Mouse (Mus musculus): Measurements from ENCODE around the gene Arhgef19. TPM values are rescaled to one million over a fixed set of nuclear protein-coding genes. Genes with fewer than 3 reads are reported as not detected.

The Arhgef19 gene
- polyA plus RNA-seq, 1 experiment from 2014 or later, result 21.1 TPM

DNA sequence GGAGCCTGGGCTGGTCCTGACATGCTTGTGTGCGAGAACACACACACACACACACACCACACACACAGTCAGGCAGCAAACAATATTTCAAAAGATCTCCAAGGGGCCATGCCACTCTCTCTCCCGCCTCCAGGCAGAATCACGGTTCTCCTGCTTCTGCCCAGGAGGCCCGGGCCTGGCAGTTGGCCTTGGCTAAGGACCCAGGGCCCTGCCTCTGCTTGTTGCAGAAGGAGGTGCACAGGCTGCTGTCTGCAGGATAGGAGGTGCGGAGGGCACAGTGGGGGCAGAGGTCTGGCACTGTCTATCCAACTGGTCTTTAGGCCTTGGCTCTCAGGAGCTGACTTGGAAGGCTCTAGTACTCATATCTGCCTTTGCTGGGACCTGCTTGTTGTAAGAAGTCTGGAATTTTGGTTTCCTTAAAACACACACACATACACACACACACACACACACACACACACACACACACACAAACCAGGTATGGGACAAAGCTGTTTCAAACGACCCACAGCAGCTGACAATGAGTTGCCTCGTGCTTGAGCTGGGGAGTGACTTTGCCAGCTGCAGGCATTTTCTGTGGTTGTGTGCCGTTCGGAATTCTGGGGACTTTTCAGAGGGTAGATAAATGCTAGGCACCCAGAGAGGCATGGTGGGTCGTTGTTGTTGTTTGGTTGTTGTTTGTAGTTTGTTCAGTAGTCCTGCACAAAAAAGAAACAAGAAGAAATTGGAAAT, 23.8 kb downstream of the Arhgef19 start:
- 68% methylated on average over 10 of the region's 10 CpGs for WGBS
- DNase-seq (no peak), ATAC-seq (ENCODE audit: insufficient read depth) (no peak)
- Histone ChIP-seq H3K27me3 (ENCODE audit: insufficient read depth, low read length) (no peaks in the 10 kb centered on the region), H3K36me3 (ENCODE audit: insufficient read depth) (no peaks in the 10 kb centered on the region), H3K9ac (no peak overlapping the region), H3K9me3 (ENCODE audit: low read depth, low read length) (no peaks in the 10 kb centered on the region), H3K4me3 (ENCODE audit: low read depth, low read length) (no peak overlapping the region), H3K4me1 (ENCODE audit: insufficient read depth) (no peaks in the 10 kb centered on the region; the same call in 1 of the 2 replicates), H3K4me2 (no peak overlapping the region), H3K27ac (ENCODE audit: low read depth) (no peak overlapping the region)
- TF ChIP-seq CTCF (IDR thresholded peaks at IDR 0.05; ENCODE audit: low read depth), result no peak

DNA sequence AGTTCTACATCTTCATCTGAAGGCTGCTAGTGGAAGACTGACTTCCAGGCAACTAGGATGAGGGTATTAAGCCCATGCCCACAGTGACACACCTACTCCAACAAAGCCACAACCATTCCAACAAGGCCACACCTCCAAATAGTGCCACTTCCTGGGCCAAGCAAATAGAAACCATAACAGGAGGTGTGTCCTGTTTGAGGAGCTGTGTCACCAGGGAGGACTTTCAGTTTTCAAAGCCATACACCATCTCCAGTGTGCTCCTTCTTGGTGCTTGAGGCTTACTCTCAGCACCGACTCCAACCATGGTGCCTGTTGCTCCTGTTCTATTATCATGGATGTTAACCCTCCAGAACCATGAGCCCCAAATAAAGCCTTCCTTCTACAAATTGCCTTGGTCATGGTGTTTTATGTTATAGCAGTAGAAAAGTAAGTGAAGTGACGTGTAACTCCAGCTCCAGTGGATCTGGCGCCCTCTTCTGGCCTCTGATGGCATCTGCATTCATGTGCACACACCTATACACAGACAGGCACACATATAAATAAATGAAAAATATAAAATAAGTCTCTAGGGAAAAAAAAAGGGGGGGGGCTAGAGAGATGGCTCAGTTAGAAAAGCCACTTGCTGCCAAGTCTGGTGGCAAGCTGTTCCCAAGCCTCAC, 26.8 kb downstream of the Arhgef19 start:
- DNase-seq (no peak), ATAC-seq (ENCODE audit: insufficient read depth) (no peak)
- whole genome bisulfite sequencing, result 87% methylated on average over 3 of the region's 3 CpGs

GRCm38 (mm10) chr4:141267250-141267649, 28.0 kb downstream of the Arhgef19 start:
- peaks cover 3% of the 10 kb centered on the region; the same call in 1 of the 2 replicates for H3K4me1 ChIP-seq (ENCODE audit: insufficient read depth)
- no peak for TF ChIP-seq CTCF (IDR thresholded peaks at IDR 0.05; ENCODE audit: low read depth)
- no peak overlapping the region for H3K4me3 ChIP-seq (ENCODE audit: low read depth, low read length)
- no peaks in the 10 kb centered on the region for H3K36me3 ChIP-seq (ENCODE audit: insufficient read depth)
- WGBS, result 79% methylated on average over 3 of the region's 3 CpGs
- H3K4me2 ChIP-seq, result no peak overlapping the region
- no peaks in the 10 kb centered on the region for H3K27me3 ChIP-seq (ENCODE audit: insufficient read depth, low read length)
- no peak overlapping the region for H3K27ac ChIP-seq (ENCODE audit: low read depth)
- H3K9me3 ChIP-seq (ENCODE audit: low read depth, low read length), result no peaks in the 10 kb centered on the region
- no peak overlapping the region for H3K9ac ChIP-seq
- ATAC-seq (ENCODE audit: insufficient read depth) (no peak), DNase-seq (no peak)

More for the DNA sequence above, 26.8 kb downstream of the Arhgef19 start:
- Histone ChIP-seq H3K9ac (no peak overlapping the region), H3K27ac (ENCODE audit: low read depth) (no peak overlapping the region), H3K4me3 (ENCODE audit: low read depth, low read length) (no peak overlapping the region), H3K4me1 (ENCODE audit: insufficient read depth) (no peaks in the 10 kb centered on the region), H3K9me3 (ENCODE audit: low read depth, low read length) (no peaks in the 10 kb centered on the region), H3K36me3 (ENCODE audit: insufficient read depth) (no peaks in the 10 kb centered on the region), H3K4me2 (no peak overlapping the region), H3K27me3 (ENCODE audit: insufficient read depth, low read length) (no peaks in the 10 kb centered on the region)
- peak; percentile 41 for TF ChIP-seq CTCF (IDR thresholded peaks at IDR 0.05; ENCODE audit: low read depth)

- Histone ChIP-seq H3K9ac (no peak overlapping the region), H3K4me2 (no peak overlapping the region), H3K9me3 (ENCODE audit: low read depth, low read length) (no peaks in the 10 kb centered on the region), H3K27me3 (ENCODE audit: insufficient read depth, low read length) (no peaks in the 10 kb centered on the region), H3K27ac (ENCODE audit: low read depth) (no peak overlapping the region), H3K36me3 (ENCODE audit: insufficient read depth) (no peaks in the 10 kb centered on the region), H3K4me3 (ENCODE audit: low read depth, low read length) (no peak overlapping the region), H3K4me1 (ENCODE audit: insufficient read depth) (peaks cover 3% of the 10 kb centered on the region; the same call in 1 of the 2 replicates)
- TF ChIP-seq CTCF (IDR thresholded peaks at IDR 0.05; ENCODE audit: low read depth), result peak; percentile 91
- ATAC-seq (ENCODE audit: insufficient read depth), result peak; percentile 8; the same call in 1 of the 2 replicates
- WGBS, result 33% methylated on average over 9 of the region's 9 CpGs
- DNase-seq, result peak; percentile 86
Measured at GRCm38 (mm10) chr4:141267837-141268236, 28.5 kb downstream of the Arhgef19 start.

DNA sequence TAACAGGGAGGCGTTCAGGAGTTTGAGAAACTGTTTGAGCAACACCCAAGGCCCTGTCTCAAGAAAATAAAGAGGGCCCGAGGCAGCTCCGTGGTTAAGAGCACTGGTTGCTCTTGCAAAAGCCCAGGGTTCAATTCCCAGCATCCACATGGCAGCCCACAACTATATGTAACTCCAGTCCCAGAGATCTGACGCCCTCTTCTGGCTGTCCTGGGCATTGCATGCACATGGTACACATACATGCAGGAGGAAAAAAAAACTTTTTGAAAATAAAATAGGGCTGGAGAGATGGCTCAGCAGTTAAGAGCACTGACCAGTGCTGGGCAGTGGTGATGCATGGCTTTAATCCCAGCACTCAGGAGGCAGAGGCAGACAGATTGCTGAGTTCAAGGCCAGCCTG, 29.1 kb downstream of the Arhgef19 start:
- no peaks in the 10 kb centered on the region for H3K36me3 ChIP-seq (ENCODE audit: insufficient read depth)
- no peak for DNase-seq
- peak; percentile 58 for TF ChIP-seq CTCF (IDR thresholded peaks at IDR 0.05; ENCODE audit: low read depth)
- H3K4me1 ChIP-seq (ENCODE audit: insufficient read depth), result peaks cover 3% of the 10 kb centered on the region; the same call in 1 of the 2 replicates
- H3K27ac ChIP-seq (ENCODE audit: low read depth), result no peak overlapping the region
- no peak overlapping the region for H3K9ac ChIP-seq
- ATAC-seq (ENCODE audit: insufficient read depth), result no peak
- no peaks in the 10 kb centered on the region for H3K9me3 ChIP-seq (ENCODE audit: low read depth, low read length)
- no peaks in the 10 kb centered on the region for H3K27me3 ChIP-seq (ENCODE audit: insufficient read depth, low read length)
- H3K4me2 ChIP-seq, result no peak overlapping the region
- no peak overlapping the region for H3K4me3 ChIP-seq (ENCODE audit: low read depth, low read length)
- WGBS, result 77% methylated on average over 4 of the region's 4 CpGs

GRCm38 (mm10) chr4:141269080-141269479, 29.8 kb downstream of the Arhgef19 start:
- no peaks in the 10 kb centered on the region for H3K36me3 ChIP-seq (ENCODE audit: insufficient read depth)
- TF ChIP-seq CTCF (IDR thresholded peaks at IDR 0.05; ENCODE audit: low read depth), result peak; percentile 30; the same call in 1 of the 2 replicates
- 78% methylated on average over 6 of the region's 6 CpGs for WGBS
- H3K4me2 ChIP-seq, result no peak overlapping the region
- no peak for DNase-seq
- no peaks in the 10 kb centered on the region for H3K9me3 ChIP-seq (ENCODE audit: low read depth, low read length)
- peaks cover 6% of the 10 kb centered on the region for H3K4me1 ChIP-seq (ENCODE audit: insufficient read depth)
- H3K27me3 ChIP-seq (ENCODE audit: insufficient read depth, low read length), result no peaks in the 10 kb centered on the region
- no peak for ATAC-seq (ENCODE audit: insufficient read depth)
- no peak overlapping the region for H3K4me3 ChIP-seq (ENCODE audit: low read depth, low read length)
- H3K27ac ChIP-seq (ENCODE audit: low read depth), result no peak overlapping the region
- H3K9ac ChIP-seq, result no peak overlapping the region

DNA sequence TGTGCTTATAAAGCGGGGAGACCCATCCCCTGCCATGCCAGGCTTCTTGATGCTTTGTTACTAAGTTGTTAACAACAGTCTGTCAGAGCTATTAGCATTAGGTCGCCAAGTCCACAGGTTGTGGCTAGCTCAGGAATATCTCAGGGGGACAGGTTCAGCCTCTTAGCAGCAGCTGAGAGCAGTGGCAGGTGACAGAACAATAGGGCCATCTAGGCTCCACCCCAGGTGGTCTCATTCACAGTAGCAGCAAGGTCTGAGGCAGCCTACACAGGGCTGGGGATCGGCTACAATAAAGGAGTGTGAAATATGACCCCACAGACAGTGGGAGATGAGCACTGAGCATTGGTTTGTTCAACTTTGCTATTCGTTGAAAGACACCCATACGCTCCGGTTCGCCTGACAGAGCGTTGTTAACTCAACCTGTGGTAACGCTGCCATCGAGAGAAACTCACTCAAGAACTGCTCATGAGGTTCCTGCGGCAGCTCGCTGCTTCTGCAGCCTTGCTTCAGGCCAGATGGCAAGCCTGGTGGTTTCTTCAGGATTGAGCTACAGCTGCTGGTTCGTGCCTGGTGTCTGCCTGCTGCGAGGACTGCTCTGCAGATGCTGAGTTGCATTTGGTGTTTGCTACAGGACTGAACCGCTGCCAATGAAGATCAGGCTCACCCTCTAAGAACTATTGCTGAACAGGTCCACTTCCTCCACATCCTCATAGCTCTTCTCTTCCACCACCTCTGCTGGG, 31.1 kb downstream of the Arhgef19 start:
- Histone ChIP-seq H3K36me3 (ENCODE audit: insufficient read depth) (no peaks in the 10 kb centered on the region), H3K9me3 (ENCODE audit: low read depth, low read length) (no peaks in the 10 kb centered on the region), H3K27ac (ENCODE audit: low read depth) (no peak overlapping the region), H3K4me2 (no peak overlapping the region), H3K4me3 (ENCODE audit: low read depth, low read length) (no peak overlapping the region), H3K4me1 (ENCODE audit: insufficient read depth) (peaks cover 6% of the 10 kb centered on the region), H3K27me3 (ENCODE audit: insufficient read depth, low read length) (no peaks in the 10 kb centered on the region), H3K9ac (no peak overlapping the region)
- TF ChIP-seq CTCF (IDR thresholded peaks at IDR 0.05; ENCODE audit: low read depth), result no peak
- no peak for DNase-seq
- WGBS, result 54% methylated on average over 15 of the region's 15 CpGs
- ATAC-seq (ENCODE audit: insufficient read depth), result no peak
